Mouse (Mus musculus) brain, embryonic 14.5 days (tissue): ENCODE results near the gene Gm11992. TPM values are rescaled to one million over a fixed set of nuclear protein-coding genes. Genes with fewer than 3 reads are reported as not detected.

Experiments used
- DNase-seq: peaks from one replicate; pipeline ENCODE4 v3.0.0-alpha.2; 2011; ENCODE audit warnings: low read depth
- CTCF ChIP-seq: fragments of 200-500 bp; IDR thresholded peaks from 2 replicates; pipeline ENCODE4 v1.5.1; 2012; ENCODE audit warnings: inconsistent platforms, mild to moderate bottlenecking, moderate library complexity, borderline replicate concordance; ENCODE audit not compliant: insufficient read depth, insufficient read length; ENCODE audit errors: extremely low read depth
- POLR2A ChIP-seq: fragments of 200-500 bp; IDR thresholded peaks from 2 replicates; pipeline ENCODE4 v1.6.1; 2012; ENCODE audit warnings: mild to moderate bottlenecking, inconsistent platforms, borderline replicate concordance; ENCODE audit not compliant: poor library complexity, insufficient read depth, insufficient read length, severe bottlenecking; ENCODE audit errors: extremely low read depth
- polyA plus RNA-seq: library from polyadenylated mRNA; depleted of rRNA; stranded (reverse); fragments of >200 nt; gene quantifications from 2 replicates; pipeline ENCODE4 v1.2.3, GENCODE M21; 2012; rRNA removed

The Gm11992 gene
- polyA plus RNA-seq: 1.0 and 1.1 TPM in 2 replicates

- TF ChIP-seq CTCF: no peak
- no peak for TF ChIP-seq POLR2A
- peak; percentile 95 for DNase-seq
Observed at GRCm38 (mm10) chr11:9048011-9048702, at the start of gene Gm11992. Gene Gm11992, plus strand, starts transcription at chr11:9048594.

GRCm38 (mm10) chr11:9008761-9009160, 39.6 kb upstream of the Gm11992 start:
- no peak for TF ChIP-seq POLR2A
- no peak for TF ChIP-seq CTCF
- DNase-seq: no peak

- TF ChIP-seq POLR2A: no peak
- 0 out of 2 replicates have a peak, but pooled peaks have one; percentile 0 for TF ChIP-seq CTCF
- no peak for DNase-seq
Observed at GRCm38 (mm10) chr11:9010416-9010815, 38.0 kb upstream of the Gm11992 start.

- peak; percentile 37; the same call in 1 of the 2 replicates for TF ChIP-seq POLR2A
- TF ChIP-seq CTCF: no peak
- peak; percentile 91 for DNase-seq
Observed at GRCm38 (mm10) chr11:9010853-9011339, 37.5 kb upstream of the Gm11992 start, which contains the start of gene Hus1. Gene Hus1, minus strand, starts transcription at chr11:9011191.

- no peak for TF ChIP-seq CTCF
- TF ChIP-seq POLR2A: no peak
- DNase-seq: peak; percentile 62
Observed at GRCm38 (mm10) chr11:9011348-9011747, 37.0 kb upstream of the Gm11992 start.

- DNase-seq: no peak
- no peak for TF ChIP-seq CTCF
Observed at GRCm38 (mm10) chr11:9014740-9015139, 33.7 kb upstream of the Gm11992 start.

- no peak for TF ChIP-seq CTCF
- no peak for TF ChIP-seq POLR2A
- no peak for DNase-seq
Observed at GRCm38 (mm10) chr11:9018491-9019267, 29.7 kb upstream of the Gm11992 start.

- TF ChIP-seq CTCF (no peak), POLR2A (no peak)
- DNase-seq: no peak
Observed at GRCm38 (mm10) chr11:9020207-9020606, 28.2 kb upstream of the Gm11992 start.

GRCm38 (mm10) chr11:9024782-9025181, 23.6 kb upstream of the Gm11992 start:
- no peak for TF ChIP-seq POLR2A
- TF ChIP-seq CTCF: no peak
- DNase-seq: no peak

GRCm38 (mm10) chr11:9025211-9025610, 23.2 kb upstream of the Gm11992 start:
- no peak for TF ChIP-seq POLR2A
- TF ChIP-seq CTCF: no peak
- DNase-seq: no peak

- no peak for DNase-seq
- TF ChIP-seq POLR2A (no peak), CTCF (no peak)
Observed at GRCm38 (mm10) chr11:9031530-9031929, 16.9 kb upstream of the Gm11992 start.

GRCm38 (mm10) chr11:9046546-9046945, 1.8 kb upstream of the Gm11992 start:
- TF ChIP-seq CTCF (no peak), POLR2A (no peak)
- no peak for DNase-seq

- peak; percentile 11 for DNase-seq
- TF ChIP-seq POLR2A (no peak), CTCF (no peak)
Observed at GRCm38 (mm10) chr11:9047044-9047443, 1.4 kb upstream of the Gm11992 start.
